Mouse (Mus musculus) kidney, postnatal 25 days (tissue): Measurements from ENCODE around the gene Tcirg1.
A peak's percentile ranks its signal among the peaks of the same experiment; 100 is the strongest.

Experiments used
- DNase-seq, 2 experiments: peaks; one replicate each; pipeline ENCODE4 v3.0.0; 2021; ENCODE audit warnings: mixed read lengths in 2 of 2

Tcirg1 gene

DNA sequence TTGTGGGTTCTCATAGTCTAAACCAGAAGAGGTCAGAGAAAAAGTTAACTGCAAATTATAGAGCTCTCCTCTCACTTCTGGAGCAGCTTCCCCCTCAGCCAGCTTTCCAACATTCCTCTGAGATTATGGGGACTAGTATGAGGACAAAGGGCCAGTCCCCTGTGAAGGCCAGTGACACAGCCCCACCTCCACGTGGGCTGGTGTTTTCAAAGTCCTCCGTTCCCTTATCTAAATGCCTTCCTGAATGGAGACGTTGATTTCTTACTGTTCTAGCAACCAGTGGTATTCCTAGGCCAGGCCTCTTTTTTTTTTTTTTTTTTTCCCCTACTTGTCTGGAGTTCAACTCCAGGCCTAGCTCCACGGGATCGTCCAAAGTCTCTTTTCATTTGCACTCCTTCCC is 56.9 kb downstream of the Tcirg1 start:
- DNase-seq: peak in 1 of 2 experiments; percentile 50

DNA sequence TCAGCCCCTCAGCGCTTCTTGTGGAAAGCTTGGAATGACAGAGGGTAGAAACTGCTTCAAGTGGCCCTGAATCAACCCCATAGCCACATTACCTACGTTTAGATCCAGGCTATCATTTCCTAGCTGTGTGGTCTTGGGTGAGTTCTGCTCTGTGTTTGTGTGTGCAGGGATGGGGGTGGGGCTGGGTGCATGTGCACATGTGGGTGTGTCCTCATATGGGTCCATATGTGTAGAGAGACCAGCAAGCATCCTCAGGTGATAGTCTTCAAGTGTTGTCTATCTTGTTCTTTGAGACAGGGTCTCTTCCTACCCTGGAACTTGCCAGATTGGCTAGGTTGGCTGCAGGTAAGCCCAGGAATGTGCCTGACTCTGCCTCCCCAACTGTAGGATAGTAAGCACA is 57.7 kb downstream of the Tcirg1 start:
- no peak for DNase-seq

DNA sequence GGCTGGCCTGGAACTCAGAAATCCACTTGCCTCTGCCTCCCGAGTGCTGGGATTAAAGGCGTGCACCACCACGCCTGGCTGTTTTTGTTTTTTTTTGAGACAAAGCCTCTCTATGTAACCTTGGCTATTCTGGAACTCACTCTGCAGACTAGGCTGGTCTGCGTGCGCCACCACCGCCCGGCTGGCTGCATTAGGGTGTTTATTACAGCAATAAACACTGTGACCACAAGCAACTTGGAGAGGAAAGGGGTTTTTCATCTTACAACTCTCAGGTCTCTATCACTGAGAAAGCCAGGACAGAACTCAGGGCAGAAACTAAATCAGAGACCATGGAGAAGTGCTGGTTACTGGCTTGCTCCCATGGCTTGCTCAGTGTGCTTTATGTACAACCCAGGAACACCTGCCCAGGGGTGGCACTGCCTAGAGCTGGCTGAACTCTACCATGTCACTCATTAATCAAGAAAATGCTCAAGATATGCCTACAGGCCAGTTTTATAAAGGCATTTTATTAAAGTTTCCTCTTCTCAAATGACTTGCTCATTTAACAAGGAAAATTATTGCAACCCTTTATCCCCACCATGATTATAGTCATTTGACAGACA is 58.6 kb downstream of the Tcirg1 start:
- DNase-seq: peak; percentile 51 to 74

DNA sequence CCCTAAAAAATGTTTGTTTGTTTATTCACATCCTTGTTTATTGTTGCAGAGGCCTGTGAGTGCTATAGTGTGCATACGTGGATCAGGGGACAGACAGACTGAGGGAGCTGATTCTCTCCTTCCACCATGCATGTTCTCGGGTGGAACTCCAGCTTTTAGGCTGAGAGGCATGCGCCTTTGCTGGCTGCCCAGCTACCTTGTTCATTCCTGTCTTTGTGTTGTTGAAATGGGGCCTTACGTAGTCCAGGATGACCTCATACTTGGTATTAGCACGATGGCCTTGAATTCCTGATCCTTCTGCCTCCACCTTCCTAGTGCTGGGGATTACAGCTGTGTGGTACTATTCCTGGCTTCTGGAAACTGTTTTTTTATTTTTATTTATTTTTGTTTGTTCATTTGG is 59.2 kb downstream of the Tcirg1 start:
- no peak for DNase-seq

DNA sequence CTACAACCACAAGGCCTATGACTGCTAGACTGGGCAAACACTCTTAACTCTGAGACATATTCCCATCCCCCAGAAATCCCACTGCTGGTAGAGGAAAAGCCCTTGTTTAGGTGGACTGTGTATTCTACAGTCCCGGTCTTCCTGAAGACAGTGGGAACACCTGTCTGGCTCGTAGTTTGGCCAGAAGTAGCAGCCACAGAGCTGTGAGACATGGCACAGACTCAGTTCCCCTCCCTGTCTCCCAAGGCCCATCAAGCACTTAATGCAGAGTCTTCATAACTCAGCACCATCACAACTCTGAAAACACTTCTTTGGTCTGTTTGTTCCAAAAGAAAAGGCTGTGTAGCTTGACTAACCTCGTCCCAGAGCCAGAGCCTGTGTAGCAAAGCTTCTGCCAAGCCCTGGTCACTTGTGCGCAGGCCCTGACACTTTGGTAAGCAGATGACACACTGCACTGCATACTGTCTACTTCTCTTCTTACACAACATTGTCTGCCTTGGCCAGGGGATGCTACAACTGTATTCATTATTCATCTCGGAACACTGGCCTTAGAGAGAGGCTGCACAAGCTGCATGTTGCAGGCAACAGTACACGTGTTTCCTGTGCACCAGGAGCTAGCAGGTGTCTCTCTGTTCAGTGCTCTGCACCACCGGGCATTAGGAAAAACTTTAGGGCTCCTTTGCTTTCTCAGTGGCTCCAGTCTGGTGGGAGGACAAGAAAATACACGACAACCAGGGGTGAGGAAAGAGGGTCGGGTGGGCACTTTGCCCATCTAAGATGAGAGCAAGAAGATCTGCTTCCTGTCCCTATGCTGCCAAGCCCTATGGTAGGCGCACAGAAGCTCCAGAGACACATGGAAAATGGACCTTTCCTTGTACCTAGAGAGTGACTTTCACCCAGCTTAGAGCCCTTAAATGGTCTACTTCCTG is 60.0 kb downstream of the Tcirg1 start:
- DNase-seq: no peak
